Comparison of ENCODE assay signal across 12 mouse cellular contexts in the genomic region with DNA sequence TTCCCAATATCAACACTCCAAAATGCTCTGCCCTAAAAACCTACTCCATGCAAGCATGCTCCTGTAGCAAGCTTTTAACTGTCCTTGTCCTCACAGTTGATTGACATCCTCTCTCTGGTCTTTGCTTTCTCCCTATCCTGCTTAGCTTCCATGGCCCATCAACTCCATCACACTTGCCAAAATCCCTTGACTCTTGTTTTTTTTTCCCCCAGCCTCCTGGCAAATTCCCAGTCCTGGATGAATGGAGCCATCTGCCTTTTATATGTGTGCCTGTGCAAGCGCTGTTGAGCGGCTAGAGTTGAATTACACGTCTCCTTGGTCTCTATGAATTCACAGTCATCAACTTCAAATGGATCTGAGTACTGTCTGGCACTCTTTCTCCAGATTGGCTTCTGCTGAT. TPM values are rescaled to one million over a fixed set of nuclear protein-coding genes. Genes with fewer than 3 reads are reported as not detected.
DNase-seq lines count a peak whose midpoint lies in the region; ATAC-seq and TF ChIP-seq lines count a peak whose summit lies in the region.
"Had no signal": no experiment of that assay in that cellular context is flagged by ENCODE, and none has a peak within 500 bp of the region (broad histone marks: within the 10 kb centered on the region; RNA-seq: fewer than 3 reads in every experiment).

No protein-coding gene starts in this region.

- WGBS in kidney, adult 2 months, result 38% methylated on average over 3 of the region's 3 CpGs
- WGBS in lung, embryonic 14.5 days, result 68% methylated on average over 3 of the region's 3 CpGs

- H3K4me2 ChIP-seq in lung, embryonic 14.5 days, result no peak overlapping the region
- H3K4me2 ChIP-seq: hindbrain, embryonic 14.5 days; neural tube, embryonic 13.5 days had no signal

- no peaks in the 10 kb centered on the region for H3K36me3 ChIP-seq in kidney, adult 2 months (ENCODE audit: control insufficient read depth, insufficient read depth, low read length)
- no peaks in the 10 kb centered on the region for H3K36me3 ChIP-seq in lung, embryonic 14.5 days (ENCODE audit: insufficient read depth)
- H3K36me3 ChIP-seq: neural tube, embryonic 13.5 days had no signal

- TF ChIP-seq CTCF in kidney, adult 2 months (conservative IDR thresholded peaks at IDR 0.05; ENCODE audit: insufficient read depth, insufficient read length, low read depth, low read length), result no peak
- no peak for TF ChIP-seq CTCF in brain, embryonic 14.5 days (IDR thresholded peaks at IDR 0.05; ENCODE audit: borderline replicate concordance, extremely low read depth, insufficient read depth, insufficient read length)
- no peak for TF ChIP-seq CTCF in lung, embryonic 14.5 days (IDR thresholded peaks at IDR 0.05; ENCODE audit: low read depth)

- no peak overlapping the region for H3K27ac ChIP-seq in kidney, adult 2 months (ENCODE audit: insufficient read depth, low read depth, low read length)
- no peak overlapping the region for H3K27ac ChIP-seq in lung, embryonic 14.5 days (ENCODE audit: low read depth)
- H3K27ac ChIP-seq: hindbrain, embryonic 14.5 days; neural tube, embryonic 13.5 days had no signal

- no peak for ATAC-seq in lung, embryonic 14.5 days (ENCODE audit: insufficient read depth)

- DNase-seq in kidney, postnatal 14 days, result peak; percentile 9
- no peak for DNase-seq in kidney, adult 2 months
- peak; percentile 71 for DNase-seq in brain, embryonic 14.5 days (ENCODE audit: low read depth)
- DNase-seq in cerebellum, postnatal 14 days, result peak; percentile 92 to 93
- peak; percentile 46 for DNase-seq in lung, embryonic 14.5 days
- no peak for DNase-seq in frontal cortex, postnatal 10 days (ENCODE audit: low spot score in 2 of 2)
- DNase-seq in urinary bladder, postnatal 25 days (ENCODE audit: low spot score), result no peak
- DNase-seq: adrenal gland, adult 2 months; thymus, adult 2 months had no signal

- no peaks in the 10 kb centered on the region for H3K9me3 ChIP-seq in lung, embryonic 14.5 days (ENCODE audit: low read depth, low read length)
- H3K9me3 ChIP-seq: neural tube, embryonic 13.5 days had no signal

- no peak for TF ChIP-seq POLR2A in kidney, adult 2 months (IDR thresholded peaks at IDR 0.05; ENCODE audit: low read depth, low read length)
- TF ChIP-seq POLR2A in brain, embryonic 14.5 days (IDR thresholded peaks at IDR 0.05; ENCODE audit: borderline replicate concordance, extremely low read depth, insufficient read depth, insufficient read length, poor library complexity, severe bottlenecking), result no peak

- H3K27me3 ChIP-seq in kidney, adult 2 months (replicated peaks; ENCODE audit: control insufficient read depth, insufficient read depth, low read length), result no peaks in the 10 kb centered on the region
- no peaks in the 10 kb centered on the region for H3K27me3 ChIP-seq in lung, embryonic 14.5 days (ENCODE audit: insufficient read depth, low read length)
- H3K27me3 ChIP-seq: megakaryocyte, embryonic 14.5 days; neural tube, embryonic 13.5 days had no signal

- no peaks in the 10 kb centered on the region for H3K4me1 ChIP-seq in kidney, adult 2 months (ENCODE audit: control insufficient read depth, insufficient read depth, low read length)
- no peaks in the 10 kb centered on the region for H3K4me1 ChIP-seq in lung, embryonic 14.5 days (ENCODE audit: insufficient read depth)
- H3K4me1 ChIP-seq: neural tube, embryonic 13.5 days had no signal

- no peak overlapping the region for H3K4me3 ChIP-seq in kidney, adult 2 months (ENCODE audit: insufficient read depth, low read depth, low read length)
- no peak overlapping the region for H3K4me3 ChIP-seq in lung, embryonic 14.5 days (ENCODE audit: low read depth, low read length)
- H3K4me3 ChIP-seq: megakaryocyte, embryonic 14.5 days; neural tube, embryonic 13.5 days had no signal

- H3K9ac ChIP-seq in lung, embryonic 14.5 days, result no peak overlapping the region
- H3K9ac ChIP-seq: hindbrain, embryonic 14.5 days; neural tube, embryonic 13.5 days had no signal

RNA-seq across cellular contexts. Expression of gene Atic, which starts 16.5 kb away (rescaled TPM):
- 17.0 and 19.2 TPM in 2 replicates for polyA plus RNA-seq in kidney, adult 2 months (2012; rRNA removed)
- polyA plus RNA-seq in brain, embryonic 14.5 days (2012; rRNA removed), result 40.8 and 41.2 TPM in 2 replicates
- 69.1 and 71.5 TPM in 2 replicates for polyA plus RNA-seq in lung, embryonic 14.5 days (2014; fragmentation: Nextera tagmentation; extraction: Ambion mirVana)

Comparison
In these comparisons a context has a peak if more than half of its experiments do, and no peak if none do; other contexts are left out.
1. DNase-seq: peak in kidney, postnatal 14 days (single experiment), brain, embryonic 14.5 days (single experiment), cerebellum, postnatal 14 days (2 of 2) and lung, embryonic 14.5 days (single experiment); none in kidney, adult 2 months (single experiment), frontal cortex, postnatal 10 days (0 of 2) and urinary bladder, postnatal 25 days (single experiment).